Mouse (Mus musculus): Measurements from ENCODE around the gene Uck1. TPM values are rescaled to one million over a fixed set of nuclear protein-coding genes. Genes with fewer than 3 reads are reported as not detected.

Gene Uck1
- polyA plus RNA-seq, 1 experiment from 2014 or later, result 53.4 TPM

DNA sequence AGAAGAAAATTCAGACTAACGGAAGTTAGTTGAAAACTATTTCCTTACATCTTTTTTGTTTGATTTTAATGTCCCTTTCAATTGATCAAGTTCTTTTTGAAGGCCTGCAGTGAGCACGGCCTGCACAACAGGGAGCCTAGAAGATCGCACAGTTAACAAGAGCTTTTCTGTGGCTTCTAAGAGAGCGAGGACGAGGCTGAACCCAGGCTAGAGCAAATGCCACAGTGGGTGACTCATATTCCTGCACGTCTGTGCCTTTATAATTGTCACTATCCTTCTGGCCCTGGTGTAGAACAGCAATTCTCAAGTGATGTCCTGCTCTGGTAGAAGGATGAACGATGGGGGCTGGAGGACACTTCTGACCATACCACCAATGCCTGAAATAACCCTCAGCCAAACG lies 42.3 kb downstream of the Uck1 start:
- no peak overlapping the region for H3K4me3 ChIP-seq (replicated peaks; ENCODE audit: low read length)
- H3K27ac ChIP-seq (ENCODE audit: low read length), result no peak overlapping the region
- no peaks in the 10 kb centered on the region for H3K9me3 ChIP-seq (replicated peaks; ENCODE audit: control insufficient read depth, low read length)
- H3K4me1 ChIP-seq (ENCODE audit: control insufficient read depth, insufficient read depth, low read length), result no peaks in the 10 kb centered on the region
- no peak overlapping the region for H3K4me2 ChIP-seq (ENCODE audit: low read depth, low read length)
- no peak for ATAC-seq (ENCODE audit: insufficient read depth, low FRiP score)
- no peaks in the 10 kb centered on the region for H3K27me3 ChIP-seq (ENCODE audit: control insufficient read depth, insufficient read depth, low read length)
- 91% methylated on average over 8 of the region's 8 CpGs for WGBS
- H3K9ac ChIP-seq (ENCODE audit: low read length), result no peak overlapping the region
- peaks cover 41% of the 10 kb centered on the region for H3K36me3 ChIP-seq (ENCODE audit: control insufficient read depth, insufficient read depth, low read length)

DNA sequence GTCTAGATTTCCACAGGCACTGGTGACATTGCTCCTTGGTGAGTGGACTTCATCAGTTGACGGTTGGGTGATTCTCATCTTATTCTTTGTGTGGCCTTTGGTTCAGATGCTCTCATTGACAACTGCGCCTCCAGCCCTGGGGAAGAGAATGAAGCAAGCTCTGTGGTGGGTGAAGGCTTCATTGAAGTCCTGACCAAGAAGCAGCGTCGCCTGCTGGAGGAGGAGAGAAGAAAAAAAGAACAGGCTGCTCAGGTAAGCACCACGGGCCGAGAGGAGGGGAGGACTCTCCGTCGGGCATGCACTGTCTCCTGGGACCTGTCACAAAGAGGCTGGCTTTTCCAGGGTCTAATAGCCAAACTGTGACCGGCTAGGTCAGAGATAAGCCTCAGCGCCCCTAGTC lies 43.5 kb downstream of the Uck1 start:
- Histone ChIP-seq H3K9ac (ENCODE audit: low read length) (no peak overlapping the region), H3K27ac (ENCODE audit: low read length) (no peak overlapping the region), H3K4me2 (ENCODE audit: low read depth, low read length) (no peak overlapping the region), H3K4me3 (replicated peaks; ENCODE audit: low read length) (no peak overlapping the region), H3K9me3 (replicated peaks; ENCODE audit: control insufficient read depth, low read length) (no peaks in the 10 kb centered on the region), H3K27me3 (ENCODE audit: control insufficient read depth, insufficient read depth, low read length) (no peaks in the 10 kb centered on the region), H3K36me3 (ENCODE audit: control insufficient read depth, insufficient read depth, low read length) (peaks cover 39% of the 10 kb centered on the region), H3K4me1 (ENCODE audit: control insufficient read depth, insufficient read depth, low read length) (no peaks in the 10 kb centered on the region)
- no peak for ATAC-seq (ENCODE audit: insufficient read depth, low FRiP score)
- WGBS, result 87% methylated on average over 10 of the region's 10 CpGs

GRCm38 (mm10) chr2:32215576-32215975 lies 44.4 kb downstream of the Uck1 start:
- Histone ChIP-seq H3K9ac (ENCODE audit: low read length) (no peak overlapping the region), H3K27me3 (ENCODE audit: control insufficient read depth, insufficient read depth, low read length) (no peaks in the 10 kb centered on the region), H3K4me2 (ENCODE audit: low read depth, low read length) (no peak overlapping the region), H3K4me3 (replicated peaks; ENCODE audit: low read length) (no peak overlapping the region), H3K27ac (ENCODE audit: low read length) (no peak overlapping the region), H3K36me3 (ENCODE audit: control insufficient read depth, insufficient read depth, low read length) (peaks cover 43% of the 10 kb centered on the region), H3K4me1 (ENCODE audit: control insufficient read depth, insufficient read depth, low read length) (no peaks in the 10 kb centered on the region), H3K9me3 (replicated peaks; ENCODE audit: control insufficient read depth, low read length) (no peaks in the 10 kb centered on the region)
- ATAC-seq (ENCODE audit: insufficient read depth, low FRiP score), result no peak
- WGBS, result 93% methylated on average over 10 of the region's 10 CpGs

- no peak overlapping the region for H3K4me2 ChIP-seq (ENCODE audit: low read depth, low read length)
- no peak overlapping the region for H3K4me3 ChIP-seq (replicated peaks; ENCODE audit: low read length)
- peaks cover 42% of the 10 kb centered on the region for H3K36me3 ChIP-seq (ENCODE audit: control insufficient read depth, insufficient read depth, low read length)
- no peak overlapping the region for H3K27ac ChIP-seq (ENCODE audit: low read length)
- H3K27me3 ChIP-seq (ENCODE audit: control insufficient read depth, insufficient read depth, low read length), result no peaks in the 10 kb centered on the region
- H3K4me1 ChIP-seq (ENCODE audit: control insufficient read depth, insufficient read depth, low read length), result no peaks in the 10 kb centered on the region
- no peaks in the 10 kb centered on the region for H3K9me3 ChIP-seq (replicated peaks; ENCODE audit: control insufficient read depth, low read length)
- ATAC-seq (ENCODE audit: insufficient read depth, low FRiP score), result peak; percentile 20; the same call in 1 of the 2 replicates
- no peak overlapping the region for H3K9ac ChIP-seq (ENCODE audit: low read length)
- 71% methylated on average over 10 of the region's 10 CpGs for WGBS
Measured at GRCm38 (mm10) chr2:32213000-32213399, 47.0 kb downstream of the Uck1 start.

GRCm38 (mm10) chr2:32211689-32212088 lies 48.3 kb downstream of the Uck1 start:
- no peak for ATAC-seq (ENCODE audit: insufficient read depth, low FRiP score)
- H3K4me2 ChIP-seq (ENCODE audit: low read depth, low read length), result no peak overlapping the region
- H3K4me3 ChIP-seq (replicated peaks; ENCODE audit: low read length), result no peak overlapping the region
- no peaks in the 10 kb centered on the region for H3K4me1 ChIP-seq (ENCODE audit: control insufficient read depth, insufficient read depth, low read length)
- 95% methylated on average over 8 of the region's 8 CpGs for WGBS
- H3K36me3 ChIP-seq (ENCODE audit: control insufficient read depth, insufficient read depth, low read length), result peaks cover 43% of the 10 kb centered on the region
- no peak overlapping the region for H3K9ac ChIP-seq (ENCODE audit: low read length)
- no peaks in the 10 kb centered on the region for H3K27me3 ChIP-seq (ENCODE audit: control insufficient read depth, insufficient read depth, low read length)
- H3K9me3 ChIP-seq (replicated peaks; ENCODE audit: control insufficient read depth, low read length), result no peaks in the 10 kb centered on the region
- no peak overlapping the region for H3K27ac ChIP-seq (ENCODE audit: low read length)

- ATAC-seq (ENCODE audit: insufficient read depth, low FRiP score), result no peak
- H3K36me3 ChIP-seq (ENCODE audit: control insufficient read depth, insufficient read depth, low read length), result peaks cover 60% of the 10 kb centered on the region
- no peak overlapping the region for H3K9ac ChIP-seq (ENCODE audit: low read length)
- no peaks in the 10 kb centered on the region for H3K27me3 ChIP-seq (ENCODE audit: control insufficient read depth, insufficient read depth, low read length)
- H3K4me1 ChIP-seq (ENCODE audit: control insufficient read depth, insufficient read depth, low read length), result no peaks in the 10 kb centered on the region
- no peak overlapping the region for H3K4me2 ChIP-seq (ENCODE audit: low read depth, low read length)
- H3K27ac ChIP-seq (ENCODE audit: low read length), result no peak overlapping the region
- 85% methylated on average over 1 of the region's 1 CpGs for WGBS
- no peaks in the 10 kb centered on the region for H3K9me3 ChIP-seq (replicated peaks; ENCODE audit: control insufficient read depth, low read length)
- H3K4me3 ChIP-seq (replicated peaks; ENCODE audit: low read length), result no peak overlapping the region
Measured at GRCm38 (mm10) chr2:32207682-32208081, 52.3 kb downstream of the Uck1 start.

Other genes starting within 250 kb of the Uck1 start
- gene Fam78a, start 175.3 kb downstream of the Uck1 start, polyA plus RNA-seq (2015; fragmentation: Nextera tagmentation; extraction: Ambion mirVana), result 1.0 and 2.2 TPM in 2 replicates
- 4.6 and 5.7 TPM in 2 replicates for gene Plpp7, start 164.6 kb downstream of the Uck1 start, polyA plus RNA-seq (2015; fragmentation: Nextera tagmentation; extraction: Ambion mirVana)
- gene Prrc2b, start 109.1 kb downstream of the Uck1 start, polyA plus RNA-seq (2015; fragmentation: Nextera tagmentation; extraction: Ambion mirVana), result 22.7 and 27.3 TPM in 2 replicates
- gene Pomt1, start 23.6 kb downstream of the Uck1 start, polyA plus RNA-seq (2015; fragmentation: Nextera tagmentation; extraction: Ambion mirVana), result 23.6 and 24.0 TPM in 2 replicates
- 24.6 TPM in 2 replicates for gene Golga2, start 27.2 kb upstream of the Uck1 start, polyA plus RNA-seq (2015; fragmentation: Nextera tagmentation; extraction: Ambion mirVana)
- gene Swi5, start 27.9 kb upstream of the Uck1 start, polyA plus RNA-seq (2015; fragmentation: Nextera tagmentation; extraction: Ambion mirVana), result 372 and 388 TPM in 2 replicates
- gene Ciz1, start 92.2 kb upstream of the Uck1 start, polyA plus RNA-seq (2015; fragmentation: Nextera tagmentation; extraction: Ambion mirVana), result 41.9 and 45.4 TPM in 2 replicates
- gene Dnm1, start 93.2 kb upstream of the Uck1 start, polyA plus RNA-seq (2015; fragmentation: Nextera tagmentation; extraction: Ambion mirVana), result 8.1 and 8.2 TPM in 2 replicates
- gene 1110008P14Rik, start 121.8 kb upstream of the Uck1 start, polyA plus RNA-seq (2015; fragmentation: Nextera tagmentation; extraction: Ambion mirVana), result 41.5 and 41.9 TPM in 2 replicates
- 21.1 and 23.6 TPM in 2 replicates for gene Lcn2, start 128.1 kb upstream of the Uck1 start, polyA plus RNA-seq (2015; fragmentation: Nextera tagmentation; extraction: Ambion mirVana)
- gene Ptges2, start 135.7 kb upstream of the Uck1 start, polyA plus RNA-seq (2015; fragmentation: Nextera tagmentation; extraction: Ambion mirVana), result 23.7 and 26.7 TPM in 2 replicates
- gene Naif1, start 190.3 kb upstream of the Uck1 start, polyA plus RNA-seq (2015; fragmentation: Nextera tagmentation; extraction: Ambion mirVana), result 5.1 and 5.7 TPM in 2 replicates
- 15.4 and 16.9 TPM in 2 replicates for gene Slc25a25, start 191.3 kb upstream of the Uck1 start, polyA plus RNA-seq (2015; fragmentation: Nextera tagmentation; extraction: Ambion mirVana)